Mouse (Mus musculus) limb, embryonic 11.5 days (tissue): ENCODE results near the gene Parp2. TPM values are rescaled to one million over a fixed set of nuclear protein-coding genes. Genes with fewer than 3 reads are reported as not detected.

Experiments
- polyA plus RNA-seq: library from polyadenylated mRNA; unstranded; fragments of >200 nt; fragmentation: Nextera tagmentation; extraction: Ambion mirVana; gene quantifications from 2 replicates; pipeline ENCODE4 v1.2.1, GENCODE M21; 2014

Gene Parp2
- polyA plus RNA-seq, 1 experiment from 2014 or later = 71.6 TPM

Other genes starting within 250 kb of the Parp2 start
- gene Olfr744, start 193.0 kb upstream of the Parp2 start, polyA plus RNA-seq = not detected in 2 replicates
- not detected in 2 replicates for gene Olfr745, start 168.5 kb upstream of the Parp2 start, polyA plus RNA-seq
- not detected in 2 replicates for gene Olfr746, start 160.8 kb upstream of the Parp2 start, polyA plus RNA-seq
- gene Olfr747, start 114.6 kb upstream of the Parp2 start, polyA plus RNA-seq = not detected in 2 replicates
- not detected in 2 replicates for gene Olfr748, start 100.5 kb upstream of the Parp2 start, polyA plus RNA-seq
- gene Olfr749, start 62.7 kb upstream of the Parp2 start, polyA plus RNA-seq = not detected in 2 replicates
- gene Ttc5, start 22.3 kb upstream of the Parp2 start, polyA plus RNA-seq = 79.5 and 85.3 TPM in 2 replicates
- gene Ccnb1ip1, start 109 bp upstream of the Parp2 start, polyA plus RNA-seq = not detected in 2 replicates
- gene Tep1, start 62.7 kb downstream of the Parp2 start, polyA plus RNA-seq = 5.2 and 6.2 TPM in 2 replicates
- 0.08 TPM in 1 of 2 replicates, not detected in the other for gene Klhl33, start 89.7 kb downstream of the Parp2 start, polyA plus RNA-seq
- gene Osgep, start 117.1 kb downstream of the Parp2 start, polyA plus RNA-seq = 173 and 186 TPM in 2 replicates
- gene Apex1, start 117.1 kb downstream of the Parp2 start, polyA plus RNA-seq = 447 and 466 TPM in 2 replicates
- gene Pip4p1, start 123.0 kb downstream of the Parp2 start, polyA plus RNA-seq = 47.3 and 52.8 TPM in 2 replicates
- gene Pnp, start 123.2 kb downstream of the Parp2 start, polyA plus RNA-seq = 78.4 and 86.1 TPM in 2 replicates
- not detected in 2 replicates for gene Gm49342, start 136.7 kb downstream of the Parp2 start, polyA plus RNA-seq
- gene Pnp2, start 148.2 kb downstream of the Parp2 start, polyA plus RNA-seq = 0.34 and 0.84 TPM in 2 replicates
- not detected in 2 replicates for gene Rnase10, start 199.9 kb downstream of the Parp2 start, polyA plus RNA-seq
- gene Rnase9, start 234.0 kb downstream of the Parp2 start, polyA plus RNA-seq = not detected in 2 replicates
- gene Rnase11, start 242.3 kb downstream of the Parp2 start, polyA plus RNA-seq = not detected in 2 replicates
- not detected in 2 replicates for gene Rnase12, start 249.8 kb downstream of the Parp2 start, polyA plus RNA-seq